Mouse (Mus musculus) heart, adult 8-10 months (tissue): ENCODE measurements around the gene Duox2. TPM values are rescaled to one million over a fixed set of nuclear protein-coding genes. Genes with fewer than 3 reads are reported as not detected.

Experiments
- DNase-seq: peaks from one replicate; pipeline ENCODE4 v3.0.0; 2022; ENCODE audit warnings: low spot score
- total RNA-seq, 4 experiments: library from RNA; stranded (reverse); gene quantifications; 2 replicates each; pipeline ENCODE4 v1.2.4; 2022

Gene Duox2
- total RNA-seq, 4 experiments from 2014 or later: 0.46 to 0.82 (median 0.54) TPM

- DNase-seq: no peak
These were observed 60.3 kb downstream of the Duox2 start for GRCm38 (mm10) chr2:122237891-122238470.

- DNase-seq: no peak
These were observed 61.9 kb downstream of the Duox2 start for GRCm38 (mm10) chr2:122236321-122236720.

GRCm38 (mm10) chr2:122235425-122235824, 62.8 kb downstream of the Duox2 start:
- no peak for DNase-seq

GRCm38 (mm10) chr2:122234611-122235288, 63.5 kb downstream of the Duox2 start, which contains the start of gene Sord:
Gene Sord, plus strand, starts transcription at chr2:122234749.
- DNase-seq: peak; percentile 58

- peak; percentile 23 for DNase-seq
These were observed 64.3 kb downstream of the Duox2 start for GRCm38 (mm10) chr2:122233759-122234557.

- DNase-seq: no peak
These were observed 64.9 kb downstream of the Duox2 start for GRCm38 (mm10) chr2:122233341-122233740.

GRCm38 (mm10) chr2:122231616-122232015, 66.6 kb downstream of the Duox2 start:
- no peak for DNase-seq

GRCm38 (mm10) chr2:122230395-122230794, 67.9 kb downstream of the Duox2 start:
- no peak for DNase-seq

Other genes starting within 250 kb of the Duox2 start
- 10 to 100 TPM; 10.8 to 11.7 (median 11.6) TPM for gene Spg11, start 180.1 kb downstream of the Duox2 start, total RNA-seq
- gene B2m, start 150.8 kb downstream of the Duox2 start, total RNA-seq: 100 to 1,000 TPM; 199 to 255 (median 220) TPM
- under 1 TPM in 1 of 4 experiments, not detected in 3; 0.22 TPM for gene Trim69, start 137.7 kb downstream of the Duox2 start, total RNA-seq
- not detected for gene Patl2, start 112.3 kb downstream of the Duox2 start, total RNA-seq
- not detected for gene Terb2, start 112.2 kb downstream of the Duox2 start, total RNA-seq
- 100 to 1,000 TPM; 182 to 228 (median 200) TPM for gene Sord, start 63.7 kb downstream of the Duox2 start, total RNA-seq
- under 1 TPM in 3 of 4 experiments, not detected in 1; 0.17 to 0.31 (median 0.25) TPM for gene Duoxa2, start 451 bp upstream of the Duox2 start, total RNA-seq
- gene Duoxa1, start 15.3 kb upstream of the Duox2 start, total RNA-seq: under 1 TPM in 3 of 4 experiments, not detected in 1; 0.14 to 0.37 (median 0.34) TPM
- under 1 TPM in 3 of 4 experiments, not detected in 1; 0.20 to 0.28 (median 0.27) TPM for gene Duox1, start 17.2 kb upstream of the Duox2 start, total RNA-seq
- 1 to 10 TPM; 4.4 to 7.3 (median 5.7) TPM for gene Shf, start 70.7 kb upstream of the Duox2 start, total RNA-seq
- 10 to 100 TPM; 16.0 to 22.8 (median 19.8) TPM for gene Slc28a2, start 128.0 kb upstream of the Duox2 start, total RNA-seq
- under 1 TPM; 0.34 to 0.72 (median 0.61) TPM for gene Gm14085, start 186.5 kb upstream of the Duox2 start, total RNA-seq